Mouse (Mus musculus) neural tube, embryonic 13.5 days (tissue): Measurements from ENCODE around the gene 4430402I18Rik. TPM values are rescaled to one million over a fixed set of nuclear protein-coding genes. Genes with fewer than 3 reads are reported as not detected.

Experiments
- ATAC-seq: fragments of 200-750 bp; cut with Nextera tagmentation; 2 replicates; pipeline ENCODE4 v1.8.0; 2017; ENCODE audit warnings: low read depth, mild to moderate bottlenecking, moderate TSS enrichment, moderate library complexity
- H3K27ac ChIP-seq: fragments of 300-500 bp; sonication (generic); replicated peaks from 2 replicates; pipeline ENCODE4 v1.5.1; 2015; ENCODE audit warnings: moderate library complexity, mild to moderate bottlenecking, inconsistent platforms
- H3K27me3 ChIP-seq: fragments of 300-500 bp; sonication (generic); 2 replicates; pipeline ENCODE4 v1.6.1; 2015; ENCODE audit warnings: mild to moderate bottlenecking, inconsistent platforms
- H3K36me3 ChIP-seq: fragments of 300-500 bp; sonication (generic); 2 replicates; pipeline ENCODE4 v1.6.1; 2015; ENCODE audit warnings: mild to moderate bottlenecking, inconsistent platforms
- H3K4me1 ChIP-seq: fragments of 300-500 bp; sonication (generic); replicated peaks from 2 replicates; pipeline ENCODE4 v1.6.1; 2015; ENCODE audit warnings: inconsistent platforms
- H3K4me2 ChIP-seq: fragments of 300-500 bp; sonication (generic); 2 replicates; pipeline ENCODE4 v1.6.1; 2015; ENCODE audit warnings: inconsistent platforms, mild to moderate bottlenecking, moderate library complexity
- H3K4me3 ChIP-seq: fragments of 300-500 bp; sonication (generic); 2 replicates; pipeline ENCODE4 v1.5.1; 2015; ENCODE audit warnings: mild to moderate bottlenecking, inconsistent platforms
- H3K9ac ChIP-seq: fragments of 300-500 bp; sonication (generic); 2 replicates; pipeline ENCODE4 v1.6.1; 2015; ENCODE audit warnings: moderate library complexity, mild to moderate bottlenecking, inconsistent platforms
- H3K9me3 ChIP-seq: fragments of 300-500 bp; sonication (generic); 2 replicates; pipeline ENCODE4 v1.6.1; 2016; ENCODE audit warnings: inconsistent platforms
- WGBS: fragments of 180-500 bp; shearing (Covaris S2); methylation state at CpG from one replicate; pipeline ENCODE4 v1.1.7; 2015; 5-methylcytosine and 5-hydroxymethylcytosine counted together
- polyA plus RNA-seq: library from polyadenylated mRNA; unstranded; fragments of >200 nt; fragmentation: Nextera tagmentation; extraction: Ambion mirVana; gene quantifications from 2 replicates; pipeline ENCODE4 v1.2.1, GENCODE M21; 2015

Gene 4430402I18Rik
- polyA plus RNA-seq, 1 experiment from 2014 or later = 0.80 TPM

DNA sequence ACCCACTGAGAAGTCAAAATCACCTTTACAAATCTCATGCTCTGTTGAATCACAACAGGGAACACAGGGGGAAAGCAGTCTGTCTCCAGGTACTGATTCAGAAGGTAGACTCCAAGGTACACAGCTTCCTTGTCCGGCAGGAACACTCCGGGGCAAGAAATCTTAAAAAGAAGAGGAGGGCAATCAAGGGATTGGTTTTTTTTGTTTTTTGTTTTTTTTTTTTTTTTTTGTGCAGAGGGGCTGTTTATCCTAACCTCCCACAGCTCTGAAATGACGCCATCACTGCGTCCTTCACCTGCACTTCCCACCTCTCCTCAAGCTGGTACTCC lies 4.1 kb downstream of the 4430402I18Rik start:
- Histone ChIP-seq H3K27ac (0 out of 2 replicates have a peak overlapping the region, but pooled peaks have one; percentile 87), H3K4me1 (peaks cover 35% of the 10 kb centered on the region), H3K4me3 (peak overlapping the region; percentile 84), H3K4me2 (peak overlapping the region; percentile 82), H3K36me3 (no peaks in the 10 kb centered on the region), H3K9ac (peak overlapping the region; percentile 92), H3K9me3 (no peaks in the 10 kb centered on the region), H3K27me3 (no peaks in the 10 kb centered on the region)
- 8% methylated on average over 4 of the region's 4 CpGs for WGBS
- no peak for ATAC-seq

DNA sequence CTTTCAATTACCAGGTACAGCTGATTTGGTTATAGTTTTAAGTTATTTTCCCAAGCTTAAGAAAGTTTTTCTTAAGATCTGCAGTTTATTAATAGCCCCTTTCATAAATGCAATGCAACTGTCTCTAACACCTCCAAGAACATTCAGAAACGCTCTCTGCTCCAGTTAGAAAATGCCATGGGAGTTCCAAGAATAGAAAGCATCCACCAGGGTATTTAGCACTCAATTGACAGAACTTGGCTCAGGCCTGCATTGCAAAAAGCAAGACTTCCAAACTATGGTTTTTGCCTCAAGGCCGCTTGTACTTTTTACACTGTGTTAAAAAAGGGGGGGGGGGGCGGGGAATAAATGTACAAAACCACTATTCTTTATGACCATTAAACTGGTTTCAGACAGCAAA lies 4.5 kb downstream of the 4430402I18Rik start:
- H3K4me3 ChIP-seq = peak overlapping the region; percentile 84
- no peaks in the 10 kb centered on the region for H3K27me3 ChIP-seq
- 35% methylated on average over 3 of the region's 3 CpGs for WGBS
- no peaks in the 10 kb centered on the region for H3K9me3 ChIP-seq
- ATAC-seq = no peak
- H3K9ac ChIP-seq = peak overlapping the region; percentile 92
- peak overlapping the region; percentile 82 for H3K4me2 ChIP-seq
- 0 out of 2 replicates have a peak overlapping the region, but pooled peaks have one; percentile 87 for H3K27ac ChIP-seq
- H3K36me3 ChIP-seq = no peaks in the 10 kb centered on the region
- H3K4me1 ChIP-seq = peaks cover 33% of the 10 kb centered on the region

DNA sequence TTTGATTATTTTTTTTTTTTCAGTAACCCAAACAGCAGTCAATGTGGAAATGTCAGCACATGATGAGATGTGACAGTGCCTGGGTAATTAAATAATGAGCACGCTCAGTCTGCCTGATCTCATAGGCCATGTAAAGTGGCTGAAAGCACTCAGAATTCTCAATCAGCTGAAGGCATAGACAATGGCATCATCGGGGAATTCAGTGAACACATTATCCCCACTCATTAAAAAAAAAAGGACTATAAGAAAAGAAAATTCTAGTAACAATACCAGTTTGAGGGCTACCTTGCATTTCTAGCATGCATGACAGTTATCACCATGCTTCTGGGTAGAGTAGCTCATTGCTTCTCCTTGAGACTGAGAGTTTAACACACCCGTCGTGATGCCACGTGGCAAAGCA lies 16.3 kb downstream of the 4430402I18Rik start:
- H3K4me2 ChIP-seq = no peak overlapping the region
- H3K27me3 ChIP-seq = no peaks in the 10 kb centered on the region
- H3K9me3 ChIP-seq = no peaks in the 10 kb centered on the region
- no peaks in the 10 kb centered on the region for H3K4me1 ChIP-seq
- H3K9ac ChIP-seq = no peak overlapping the region
- WGBS = 80% methylated on average over 5 of the region's 5 CpGs
- H3K4me3 ChIP-seq = no peak overlapping the region
- ATAC-seq = no peak
- H3K36me3 ChIP-seq = no peaks in the 10 kb centered on the region
- H3K27ac ChIP-seq = no peak overlapping the region

DNA sequence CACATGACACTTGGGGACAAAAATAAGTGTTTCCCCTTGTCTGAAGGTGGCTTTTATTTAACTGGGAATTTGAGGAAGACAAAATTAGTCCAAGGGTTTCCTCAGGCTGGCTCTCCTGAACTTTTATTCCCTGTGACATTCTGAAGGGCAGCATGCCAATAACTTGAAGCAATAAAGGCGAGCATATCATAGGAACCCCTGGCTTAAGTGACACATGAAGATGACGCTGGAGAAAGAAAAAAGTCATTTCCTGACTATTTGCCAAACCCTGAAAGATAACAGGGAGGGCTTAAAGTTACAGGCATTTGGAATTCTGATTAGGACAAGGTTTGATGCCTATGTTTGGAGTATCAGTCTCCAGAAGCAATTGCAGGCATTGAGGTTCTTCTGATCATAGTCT lies 20.3 kb downstream of the 4430402I18Rik start:
- Histone ChIP-seq H3K4me3 (no peak overlapping the region), H3K36me3 (no peaks in the 10 kb centered on the region), H3K4me1 (no peaks in the 10 kb centered on the region), H3K9me3 (no peaks in the 10 kb centered on the region), H3K27ac (no peak overlapping the region), H3K27me3 (no peaks in the 10 kb centered on the region), H3K4me2 (no peak overlapping the region), H3K9ac (no peak overlapping the region)
- WGBS = 79% methylated on average over 2 of the region's 2 CpGs
- ATAC-seq = no peak

DNA sequence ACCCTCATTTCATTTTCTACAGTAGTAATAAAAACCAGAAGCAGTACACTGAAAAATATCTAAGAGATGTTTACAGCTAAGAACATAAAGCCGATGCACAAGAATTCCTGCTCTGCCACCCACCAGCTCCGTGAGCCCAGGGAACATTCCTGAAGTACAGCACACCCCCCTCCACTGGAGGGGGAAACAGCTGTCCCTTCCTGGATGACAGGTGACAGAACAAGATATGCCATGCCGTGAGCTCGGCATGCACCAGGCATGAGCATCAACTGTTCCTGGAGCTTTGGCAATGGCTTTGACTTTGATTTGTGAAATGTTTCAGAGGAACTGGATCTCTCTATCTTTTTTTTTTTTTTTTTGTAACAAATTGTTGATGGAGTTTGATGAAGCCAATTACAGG lies 20.8 kb downstream of the 4430402I18Rik start:
- H3K27ac ChIP-seq = no peak overlapping the region
- H3K4me1 ChIP-seq = no peaks in the 10 kb centered on the region
- H3K9ac ChIP-seq = no peak overlapping the region
- 65% methylated on average over 4 of the region's 4 CpGs for WGBS
- no peaks in the 10 kb centered on the region for H3K9me3 ChIP-seq
- no peak for ATAC-seq
- H3K4me2 ChIP-seq = no peak overlapping the region
- no peaks in the 10 kb centered on the region for H3K36me3 ChIP-seq
- H3K27me3 ChIP-seq = no peaks in the 10 kb centered on the region
- no peak overlapping the region for H3K4me3 ChIP-seq

DNA sequence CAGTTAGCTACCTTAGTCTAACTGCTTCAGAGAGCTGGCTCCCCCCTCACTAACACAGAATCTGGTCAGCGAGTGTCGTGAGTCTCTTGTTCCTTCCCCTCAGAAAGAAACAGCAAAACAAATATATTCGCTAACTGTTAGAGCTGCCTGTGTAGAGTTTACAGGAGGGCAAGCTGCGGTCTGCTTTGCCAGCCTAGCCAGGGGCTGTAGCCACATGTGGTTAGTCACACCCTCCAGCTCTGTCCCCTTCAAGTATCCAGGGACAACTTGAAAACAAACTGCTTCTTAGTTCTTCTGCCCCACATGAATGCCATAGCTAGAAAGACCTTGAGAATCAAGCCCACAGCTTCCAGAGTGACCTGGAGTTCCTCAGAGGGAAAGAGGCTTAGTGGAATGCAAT lies 26.3 kb downstream of the 4430402I18Rik start:
- H3K4me3 ChIP-seq = no peak overlapping the region
- no peaks in the 10 kb centered on the region for H3K9me3 ChIP-seq
- no peak for ATAC-seq
- H3K27me3 ChIP-seq = no peaks in the 10 kb centered on the region
- 79% methylated on average over 4 of the region's 4 CpGs for WGBS
- no peaks in the 10 kb centered on the region for H3K4me1 ChIP-seq
- H3K27ac ChIP-seq = no peak overlapping the region
- no peak overlapping the region for H3K4me2 ChIP-seq
- H3K9ac ChIP-seq = no peak overlapping the region
- no peaks in the 10 kb centered on the region for H3K36me3 ChIP-seq

DNA sequence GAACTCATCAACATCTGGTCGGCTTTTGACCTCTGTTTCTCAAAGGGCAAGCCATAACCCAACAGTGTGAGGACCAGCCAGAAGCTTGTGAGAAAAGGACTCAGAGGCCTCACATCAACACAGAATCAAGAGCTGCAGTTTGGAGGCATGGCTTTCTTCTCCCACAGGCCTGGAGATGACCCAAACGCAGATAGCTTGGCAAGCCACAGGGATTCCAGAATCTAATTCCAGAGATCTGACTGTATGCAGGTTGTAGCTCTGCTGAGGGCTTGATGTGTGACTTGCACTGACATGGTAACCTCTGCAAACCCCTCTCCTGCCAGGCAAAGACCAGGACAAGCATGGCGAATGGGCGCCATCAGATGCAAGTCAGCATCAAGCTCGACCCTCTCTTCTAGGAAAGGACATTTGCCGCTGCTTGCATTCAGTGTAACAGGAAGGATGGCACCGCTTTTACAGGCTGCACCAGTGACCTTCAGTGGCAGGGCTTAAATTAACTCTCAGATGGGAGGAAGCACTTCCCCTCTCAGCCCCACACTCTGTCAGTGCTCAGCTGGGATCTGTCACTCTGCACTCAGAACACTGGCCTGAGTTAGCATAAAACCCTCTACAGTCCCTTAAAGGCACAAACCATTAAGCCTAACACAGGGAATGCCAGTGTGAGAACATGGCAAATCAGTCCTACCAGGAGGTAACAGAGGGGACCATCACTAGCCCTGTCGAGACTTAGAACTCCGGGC lies 27.3 kb downstream of the 4430402I18Rik start:
- Histone ChIP-seq H3K4me2 (no peak overlapping the region), H3K4me1 (no peaks in the 10 kb centered on the region), H3K36me3 (no peaks in the 10 kb centered on the region), H3K4me3 (no peak overlapping the region), H3K27me3 (no peaks in the 10 kb centered on the region), H3K9ac (no peak overlapping the region), H3K9me3 (no peaks in the 10 kb centered on the region), H3K27ac (no peak overlapping the region)
- 84% methylated on average over 9 of the region's 9 CpGs for WGBS
- ATAC-seq = no peak

DNA sequence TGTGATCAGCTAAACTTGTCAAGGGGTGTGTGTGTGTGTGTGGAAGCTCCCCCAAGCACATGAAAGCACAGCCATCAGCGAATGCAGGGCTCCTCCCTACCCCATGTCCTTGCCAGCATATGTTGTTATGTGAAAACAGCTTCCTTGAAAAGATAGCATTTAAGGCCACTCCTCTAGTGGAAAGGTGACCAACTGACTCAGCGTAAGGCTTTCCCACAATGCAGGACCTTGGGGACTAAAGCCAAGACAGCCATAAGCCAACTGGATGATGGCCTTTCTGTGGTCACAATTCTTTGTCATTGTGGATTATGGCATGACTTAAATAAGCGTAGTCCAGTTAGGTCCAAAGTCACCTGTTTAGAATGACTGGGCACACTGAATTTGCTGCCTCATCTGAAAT lies 32.7 kb downstream of the 4430402I18Rik start:
- H3K27ac ChIP-seq = no peak overlapping the region
- no peaks in the 10 kb centered on the region for H3K36me3 ChIP-seq
- no peak for ATAC-seq
- no peak overlapping the region for H3K4me3 ChIP-seq
- no peaks in the 10 kb centered on the region for H3K4me1 ChIP-seq
- no peaks in the 10 kb centered on the region for H3K27me3 ChIP-seq
- no peak overlapping the region for H3K4me2 ChIP-seq
- no peak overlapping the region for H3K9ac ChIP-seq
- 91% methylated on average over 3 of the region's 3 CpGs for WGBS
- 0 out of 2 replicates have a peak, but pooled peaks cover 6% of the 10 kb centered on the region for H3K9me3 ChIP-seq

DNA sequence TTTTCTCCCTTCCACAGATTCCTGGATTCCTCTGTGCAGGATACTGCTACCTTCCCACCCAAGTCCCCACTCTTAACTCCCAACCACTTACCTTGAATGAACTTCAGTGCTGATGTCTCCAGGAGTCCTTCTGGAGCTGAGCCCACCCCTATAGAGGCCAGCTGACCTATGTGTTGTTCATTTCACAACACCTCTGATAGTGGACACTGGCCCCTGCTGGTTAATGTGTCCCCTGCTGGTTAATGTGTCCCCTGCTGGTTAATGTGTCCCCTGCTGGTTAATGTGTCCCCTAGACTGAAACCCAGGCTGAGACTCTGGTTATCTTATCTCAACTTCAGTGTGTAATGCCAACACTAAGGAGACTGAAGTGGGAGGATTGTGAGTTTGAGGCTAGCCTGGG lies 38.6 kb downstream of the 4430402I18Rik start:
- no peak for ATAC-seq
- H3K9ac ChIP-seq = no peak overlapping the region
- no peaks in the 10 kb centered on the region for H3K36me3 ChIP-seq
- H3K4me2 ChIP-seq = no peak overlapping the region
- no peak overlapping the region for H3K4me3 ChIP-seq
- no peaks in the 10 kb centered on the region for H3K4me1 ChIP-seq
- H3K27me3 ChIP-seq = no peaks in the 10 kb centered on the region
- H3K27ac ChIP-seq = no peak overlapping the region
- 0 out of 2 replicates have a peak, but pooled peaks cover 6% of the 10 kb centered on the region for H3K9me3 ChIP-seq

DNA sequence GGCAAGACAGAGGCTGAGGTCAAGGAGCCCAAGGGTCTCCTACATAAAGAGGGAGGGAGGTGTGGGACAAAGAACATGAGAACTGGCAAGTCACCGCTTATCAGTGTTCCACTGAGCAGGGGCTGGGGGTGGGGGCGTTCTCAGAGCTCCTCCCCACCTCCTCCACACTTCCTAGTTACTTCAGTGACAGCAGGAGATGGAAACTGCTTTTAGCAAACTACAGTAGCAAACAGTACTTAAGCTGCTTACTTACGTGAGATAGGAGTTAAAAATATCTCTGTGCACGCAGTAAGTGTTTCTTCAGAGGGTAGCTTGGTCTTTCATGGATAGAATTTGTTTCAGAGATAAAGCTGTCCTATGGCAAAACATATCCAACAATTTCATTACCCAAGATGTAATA lies 40.2 kb downstream of the 4430402I18Rik start:
- no peak for ATAC-seq
- 84% methylated on average over 4 of the region's 4 CpGs for WGBS
- no peak overlapping the region for H3K9ac ChIP-seq
- no peaks in the 10 kb centered on the region for H3K4me1 ChIP-seq
- H3K36me3 ChIP-seq = no peaks in the 10 kb centered on the region
- no peak overlapping the region for H3K4me3 ChIP-seq
- H3K9me3 ChIP-seq = 0 out of 2 replicates have a peak, but pooled peaks cover 6% of the 10 kb centered on the region
- no peak overlapping the region for H3K27ac ChIP-seq
- H3K4me2 ChIP-seq = no peak overlapping the region
- no peaks in the 10 kb centered on the region for H3K27me3 ChIP-seq

DNA sequence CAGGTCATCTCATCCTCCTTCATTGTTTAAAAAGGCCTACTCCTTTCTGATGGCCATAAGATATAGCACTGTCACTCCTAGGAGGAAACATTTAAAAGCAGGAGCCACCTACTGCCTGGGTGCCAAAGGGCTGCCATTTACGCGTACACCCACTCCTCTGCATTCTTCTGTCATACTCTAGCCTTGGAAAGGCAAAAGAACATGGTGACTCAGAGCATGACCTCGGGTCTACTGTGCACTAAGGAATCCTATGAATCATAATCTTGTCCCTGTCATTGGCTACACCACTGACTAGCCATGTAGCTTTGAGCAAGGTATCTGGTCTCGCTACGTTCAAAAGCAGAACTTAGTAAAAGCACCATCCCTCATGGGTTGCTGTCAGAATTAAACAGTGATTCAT lies 41.2 kb downstream of the 4430402I18Rik start:
- WGBS = 92% methylated on average over 5 of the region's 5 CpGs
- no peak overlapping the region for H3K9ac ChIP-seq
- no peaks in the 10 kb centered on the region for H3K4me1 ChIP-seq
- H3K27me3 ChIP-seq = no peaks in the 10 kb centered on the region
- no peaks in the 10 kb centered on the region for H3K9me3 ChIP-seq
- no peak overlapping the region for H3K4me3 ChIP-seq
- no peaks in the 10 kb centered on the region for H3K36me3 ChIP-seq
- H3K27ac ChIP-seq = no peak overlapping the region
- no peak for ATAC-seq
- H3K4me2 ChIP-seq = no peak overlapping the region

DNA sequence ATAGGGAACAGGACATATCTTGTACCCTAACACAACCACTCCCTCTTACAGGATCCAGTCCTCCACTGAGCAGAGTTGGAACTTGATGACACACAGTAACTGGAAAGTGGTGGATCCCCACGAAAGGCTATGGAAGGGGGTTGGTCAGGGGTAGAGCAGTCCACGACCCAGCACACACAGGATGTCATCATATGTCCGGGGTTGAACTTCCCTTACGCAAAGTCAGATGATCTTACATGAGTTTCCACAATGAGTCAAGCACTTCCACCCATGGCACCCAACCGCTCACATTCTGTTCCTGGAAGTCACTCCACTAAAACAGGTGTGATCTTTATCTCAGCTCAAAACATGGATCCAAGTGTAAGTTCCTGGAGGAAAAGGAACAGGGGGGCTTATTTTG lies 49.8 kb downstream of the 4430402I18Rik start:
- H3K27me3 ChIP-seq = no peaks in the 10 kb centered on the region
- H3K27ac ChIP-seq = no peak overlapping the region
- peaks cover 7% of the 10 kb centered on the region; the same call in 1 of the 2 replicates for H3K36me3 ChIP-seq
- no peaks in the 10 kb centered on the region; the same call in 1 of the 2 replicates for H3K4me1 ChIP-seq
- WGBS = 88% methylated on average over 5 of the region's 5 CpGs
- H3K9ac ChIP-seq = no peak overlapping the region
- H3K9me3 ChIP-seq = no peaks in the 10 kb centered on the region
- ATAC-seq = no peak
- H3K4me3 ChIP-seq = no peak overlapping the region
- H3K4me2 ChIP-seq = no peak overlapping the region

DNA sequence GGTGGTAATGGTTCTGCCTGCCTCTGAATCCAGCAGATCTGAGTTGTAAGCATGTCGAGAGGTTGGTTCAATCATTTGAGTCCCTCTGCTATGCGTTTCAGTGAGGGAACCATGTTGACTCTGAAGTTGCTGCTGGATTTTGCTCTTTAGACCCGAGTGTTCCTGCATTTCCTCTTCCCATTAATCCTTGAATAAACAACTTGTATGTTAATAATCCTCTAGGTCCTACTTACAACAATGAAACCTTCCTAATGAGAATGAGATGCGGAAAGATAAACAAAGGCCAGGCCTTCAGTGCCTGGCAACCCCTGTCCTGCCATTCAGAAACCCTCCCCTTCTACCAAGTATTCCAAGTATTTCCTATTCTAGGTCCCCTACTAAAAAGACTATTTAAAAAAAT lies 51.1 kb downstream of the 4430402I18Rik start:
- WGBS = 67% methylated on average over 4 of the region's 4 CpGs

More for the DNA sequence above, 51.1 kb downstream of the 4430402I18Rik start:
- no peak overlapping the region for H3K27ac ChIP-seq
- no peaks in the 10 kb centered on the region for H3K27me3 ChIP-seq
- peaks cover 7% of the 10 kb centered on the region; the same call in 1 of the 2 replicates for H3K36me3 ChIP-seq
- ATAC-seq = no peak
- H3K4me2 ChIP-seq = no peak overlapping the region
- no peak overlapping the region for H3K4me3 ChIP-seq
- H3K4me1 ChIP-seq = no peaks in the 10 kb centered on the region; the same call in 1 of the 2 replicates
- no peaks in the 10 kb centered on the region for H3K9me3 ChIP-seq
- H3K9ac ChIP-seq = no peak overlapping the region
